Mouse (Mus musculus): ENCODE results near the gene Adipor2. TPM values are rescaled to one million over a fixed set of nuclear protein-coding genes. Genes with fewer than 3 reads are reported as not detected.

Gene Adipor2
- polyA plus RNA-seq, 1 experiment from 2014 or later, result 37.5 TPM

DNA sequence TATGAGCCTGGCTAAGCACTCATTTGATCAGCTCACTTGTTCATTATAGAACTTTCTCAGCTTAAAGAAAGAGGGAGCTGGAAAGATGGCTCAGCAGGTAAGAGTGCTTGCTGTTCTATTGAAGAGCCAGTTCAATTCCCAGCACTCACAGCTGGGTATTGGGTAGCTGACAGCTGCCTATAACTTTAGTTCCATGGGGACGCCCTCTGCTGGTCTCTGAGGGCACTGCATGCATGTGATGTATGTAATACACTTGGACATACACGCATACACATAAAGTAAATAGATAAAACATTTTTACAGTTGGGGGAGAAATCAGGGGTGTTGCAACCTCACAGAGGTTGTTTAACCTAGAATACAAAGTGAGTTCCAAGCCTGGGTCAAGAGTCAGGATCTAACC lies 98.1 kb downstream of the Adipor2 start:
- H3K9me3 ChIP-seq (ENCODE audit: control insufficient read depth, low read depth, low read length), result no peaks in the 10 kb centered on the region
- no peaks in the 10 kb centered on the region for H3K36me3 ChIP-seq (ENCODE audit: control insufficient read depth, insufficient read depth, low read length)
- WGBS, result 83% methylated on average over 2 of the region's 2 CpGs
- no peak for ATAC-seq (ENCODE audit: insufficient number of reproducible peaks, insufficient read depth, low FRiP score, low read depth)
- no peak overlapping the region for H3K27ac ChIP-seq (ENCODE audit: low read length)
- H3K4me2 ChIP-seq (replicated peaks; ENCODE audit: low read depth, low read length), result no peak overlapping the region
- H3K9ac ChIP-seq (replicated peaks; ENCODE audit: low read depth, low read length), result no peak overlapping the region
- no peak overlapping the region for H3K4me3 ChIP-seq (ENCODE audit: low read depth, low read length)
- H3K4me1 ChIP-seq (ENCODE audit: control insufficient read depth, insufficient read depth, low read length), result no peaks in the 10 kb centered on the region
- no peaks in the 10 kb centered on the region for H3K27me3 ChIP-seq (ENCODE audit: control insufficient read depth, insufficient read depth, low read length)

DNA sequence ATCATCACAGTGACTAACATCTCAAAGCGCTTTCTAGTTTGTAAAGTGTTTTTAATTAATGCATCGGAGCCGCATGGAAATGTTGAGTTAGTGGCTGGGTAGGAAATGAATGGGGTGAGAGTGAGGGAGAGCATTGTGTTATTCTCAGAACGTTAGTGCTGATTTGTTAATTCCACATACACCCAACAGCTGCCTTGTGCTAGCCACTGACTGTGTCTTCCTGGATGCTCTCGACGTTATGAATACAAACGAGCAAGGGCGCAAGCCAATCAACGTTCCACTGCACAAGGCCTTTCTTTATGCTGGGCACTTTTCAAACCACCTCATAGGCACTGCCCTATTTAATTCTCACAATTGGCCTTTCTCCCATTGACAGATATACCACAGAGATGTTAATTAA lies 98.8 kb downstream of the Adipor2 start:
- Histone ChIP-seq H3K36me3 (ENCODE audit: control insufficient read depth, insufficient read depth, low read length) (no peaks in the 10 kb centered on the region), H3K4me3 (ENCODE audit: low read depth, low read length) (no peak overlapping the region), H3K4me1 (ENCODE audit: control insufficient read depth, insufficient read depth, low read length) (no peaks in the 10 kb centered on the region), H3K27ac (ENCODE audit: low read length) (no peak overlapping the region), H3K4me2 (replicated peaks; ENCODE audit: low read depth, low read length) (no peak overlapping the region), H3K9ac (replicated peaks; ENCODE audit: low read depth, low read length) (no peak overlapping the region), H3K27me3 (ENCODE audit: control insufficient read depth, insufficient read depth, low read length) (no peaks in the 10 kb centered on the region), H3K9me3 (ENCODE audit: control insufficient read depth, low read depth, low read length) (no peaks in the 10 kb centered on the region)
- 87% methylated on average over 9 of the region's 9 CpGs for WGBS
- no peak for ATAC-seq (ENCODE audit: insufficient number of reproducible peaks, insufficient read depth, low FRiP score, low read depth)

DNA sequence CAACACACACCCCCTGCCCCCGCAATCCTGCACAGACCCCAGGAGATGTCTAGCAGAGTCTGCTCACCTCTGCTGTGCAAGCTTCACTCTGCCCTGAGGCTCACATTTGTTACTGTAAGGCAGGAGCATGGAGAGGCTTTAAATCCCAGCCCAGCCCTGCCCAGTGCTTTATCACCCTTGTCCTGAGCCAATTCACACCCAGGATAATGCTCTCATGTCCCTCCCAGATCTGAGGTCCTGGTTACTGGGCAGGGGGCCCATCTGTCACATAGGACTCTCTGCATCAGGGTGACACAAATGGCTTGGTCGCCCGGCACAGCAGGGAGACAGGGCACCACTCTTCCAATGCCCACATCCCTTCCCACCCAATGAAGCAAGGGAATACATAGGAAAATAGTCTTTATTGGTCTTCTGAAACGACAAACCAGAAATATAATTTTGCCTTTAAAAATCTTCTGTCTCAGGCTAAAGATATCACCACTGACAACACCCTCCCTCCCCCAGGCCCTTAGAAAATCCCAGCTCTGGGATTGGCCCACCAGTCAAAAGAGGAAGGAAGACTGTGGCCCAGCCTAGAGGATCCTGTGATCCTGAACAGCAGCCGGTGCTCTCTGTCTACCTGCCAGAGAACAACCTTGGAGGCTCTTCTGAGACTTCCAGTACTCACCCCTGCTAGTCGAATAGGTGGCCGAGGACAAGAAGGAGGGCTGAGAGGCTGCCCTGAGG lies 102.6 kb downstream of the Adipor2 start:
- no peak overlapping the region for H3K4me3 ChIP-seq (ENCODE audit: low read depth, low read length)

DNA sequence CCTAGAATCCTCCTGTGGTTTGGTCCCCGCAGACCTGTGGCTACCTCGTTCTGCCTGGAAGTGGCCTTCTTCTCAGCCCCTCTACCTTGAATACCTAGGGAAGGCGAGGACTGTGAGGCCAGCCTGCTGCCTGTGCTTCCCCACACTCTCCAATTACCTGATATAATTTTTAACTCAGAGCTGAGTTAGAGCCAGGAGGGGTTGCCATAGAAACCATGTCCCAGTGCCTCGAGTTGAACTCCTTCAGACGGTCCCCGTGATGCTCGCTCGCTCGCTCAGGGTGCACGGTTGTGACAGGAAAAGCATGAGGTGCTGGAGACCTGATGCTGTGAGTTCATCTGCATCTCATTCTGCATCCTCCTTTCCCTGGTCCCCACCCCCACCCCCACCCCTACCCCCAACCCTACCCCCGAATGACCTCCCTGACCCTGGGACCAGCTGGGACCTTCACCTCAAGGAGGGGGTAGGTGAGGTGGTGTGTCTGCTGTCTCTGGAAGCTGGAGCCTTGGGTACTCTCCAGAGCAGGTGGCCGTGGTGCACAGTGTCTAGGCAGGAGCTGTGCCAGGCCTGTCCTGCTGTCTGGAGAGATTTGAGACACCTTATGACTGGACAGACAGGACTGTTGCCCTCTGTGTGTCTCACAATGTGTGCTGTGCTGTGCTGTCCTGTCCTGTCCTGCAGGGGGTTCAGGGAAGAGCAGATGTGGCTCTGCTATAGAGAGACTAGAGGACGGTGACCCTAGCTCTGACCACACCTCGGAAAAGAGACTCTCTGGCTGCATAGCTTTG lies 103.7 kb downstream of the Adipor2 start:
- 48% methylated on average over 14 of the region's 14 CpGs for WGBS
- H3K27ac ChIP-seq (ENCODE audit: low read length), result no peak overlapping the region
- H3K4me1 ChIP-seq (ENCODE audit: control insufficient read depth, insufficient read depth, low read length), result no peaks in the 10 kb centered on the region
- no peaks in the 10 kb centered on the region for H3K9me3 ChIP-seq (ENCODE audit: control insufficient read depth, low read depth, low read length)
- no peak for ATAC-seq (ENCODE audit: insufficient number of reproducible peaks, insufficient read depth, low FRiP score, low read depth)
- H3K36me3 ChIP-seq (ENCODE audit: control insufficient read depth, insufficient read depth, low read length), result no peaks in the 10 kb centered on the region
- H3K9ac ChIP-seq (replicated peaks; ENCODE audit: low read depth, low read length), result no peak overlapping the region
- no peak overlapping the region for H3K4me3 ChIP-seq (ENCODE audit: low read depth, low read length)
- H3K4me2 ChIP-seq (replicated peaks; ENCODE audit: low read depth, low read length), result no peak overlapping the region
- H3K27me3 ChIP-seq (ENCODE audit: control insufficient read depth, insufficient read depth, low read length), result no peaks in the 10 kb centered on the region

More for the DNA sequence above, 102.6 kb downstream of the Adipor2 start:
- Histone ChIP-seq H3K9ac (replicated peaks; ENCODE audit: low read depth, low read length) (no peak overlapping the region), H3K9me3 (ENCODE audit: control insufficient read depth, low read depth, low read length) (no peaks in the 10 kb centered on the region), H3K4me1 (ENCODE audit: control insufficient read depth, insufficient read depth, low read length) (no peaks in the 10 kb centered on the region), H3K4me2 (replicated peaks; ENCODE audit: low read depth, low read length) (no peak overlapping the region), H3K36me3 (ENCODE audit: control insufficient read depth, insufficient read depth, low read length) (no peaks in the 10 kb centered on the region), H3K27me3 (ENCODE audit: control insufficient read depth, insufficient read depth, low read length) (no peaks in the 10 kb centered on the region), H3K27ac (ENCODE audit: low read length) (no peak overlapping the region)
- ATAC-seq (ENCODE audit: insufficient number of reproducible peaks, insufficient read depth, low FRiP score, low read depth), result no peak
- WGBS, result 39% methylated on average over 7 of the region's 7 CpGs

DNA sequence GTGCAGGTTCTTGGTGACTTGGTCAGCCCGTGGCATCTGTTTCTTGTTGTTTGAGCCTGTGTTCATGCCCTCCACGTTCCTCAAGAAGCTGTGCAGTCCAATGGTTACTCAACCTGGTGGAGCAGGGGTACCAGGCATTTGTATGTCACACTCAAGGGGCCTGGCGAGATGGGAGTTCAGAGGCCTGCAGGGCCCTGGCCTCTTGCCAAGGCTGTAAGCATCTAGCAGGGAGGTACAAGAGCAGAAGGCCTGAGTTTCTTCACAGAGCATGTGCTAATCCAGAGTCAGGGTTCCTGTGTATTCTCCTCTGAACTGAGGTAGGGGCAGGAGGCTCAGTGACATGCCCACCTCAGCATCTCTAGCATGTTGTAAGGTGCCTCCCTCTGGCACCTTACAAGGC lies 104.4 kb downstream of the Adipor2 start:
- Histone ChIP-seq H3K36me3 (ENCODE audit: control insufficient read depth, insufficient read depth, low read length) (no peaks in the 10 kb centered on the region), H3K27me3 (ENCODE audit: control insufficient read depth, insufficient read depth, low read length) (no peaks in the 10 kb centered on the region), H3K9ac (replicated peaks; ENCODE audit: low read depth, low read length) (no peak overlapping the region), H3K4me2 (replicated peaks; ENCODE audit: low read depth, low read length) (no peak overlapping the region), H3K27ac (ENCODE audit: low read length) (no peak overlapping the region), H3K4me1 (ENCODE audit: control insufficient read depth, insufficient read depth, low read length) (no peaks in the 10 kb centered on the region), H3K9me3 (ENCODE audit: control insufficient read depth, low read depth, low read length) (no peaks in the 10 kb centered on the region), H3K4me3 (ENCODE audit: low read depth, low read length) (no peak overlapping the region)
- ATAC-seq (ENCODE audit: insufficient number of reproducible peaks, insufficient read depth, low FRiP score, low read depth), result no peak
- WGBS, result 60% methylated on average over 3 of the region's 3 CpGs

DNA sequence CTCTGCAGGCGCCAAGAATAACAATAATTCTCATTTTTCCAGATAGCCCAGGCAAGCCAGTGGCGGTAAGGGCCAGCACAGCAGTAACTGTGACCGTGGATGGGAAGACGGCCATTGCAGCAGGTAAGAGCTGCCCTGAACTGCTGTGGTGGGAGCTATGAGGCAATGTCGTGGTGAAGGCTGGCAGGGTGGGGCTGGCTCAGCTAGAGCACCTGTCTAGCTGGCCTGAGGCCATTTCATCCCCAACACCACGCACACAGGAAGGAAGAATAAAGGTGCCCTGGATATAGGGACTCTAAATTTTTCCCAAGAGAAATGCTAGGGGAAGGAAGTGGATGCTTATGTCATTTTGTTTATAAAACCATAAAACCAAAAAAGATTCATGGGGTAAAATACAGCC lies 105.1 kb downstream of the Adipor2 start:
- H3K36me3 ChIP-seq (ENCODE audit: control insufficient read depth, insufficient read depth, low read length), result no peaks in the 10 kb centered on the region
- no peaks in the 10 kb centered on the region for H3K4me1 ChIP-seq (ENCODE audit: control insufficient read depth, insufficient read depth, low read length)
- no peaks in the 10 kb centered on the region for H3K27me3 ChIP-seq (ENCODE audit: control insufficient read depth, insufficient read depth, low read length)
- H3K9ac ChIP-seq (replicated peaks; ENCODE audit: low read depth, low read length), result no peak overlapping the region
- H3K4me2 ChIP-seq (replicated peaks; ENCODE audit: low read depth, low read length), result no peak overlapping the region
- H3K4me3 ChIP-seq (ENCODE audit: low read depth, low read length), result no peak overlapping the region
- no peaks in the 10 kb centered on the region for H3K9me3 ChIP-seq (ENCODE audit: control insufficient read depth, low read depth, low read length)
- 80% methylated on average over 6 of the region's 6 CpGs for WGBS
- no peak overlapping the region for H3K27ac ChIP-seq (ENCODE audit: low read length)
- ATAC-seq (ENCODE audit: insufficient number of reproducible peaks, insufficient read depth, low FRiP score, low read depth), result no peak

DNA sequence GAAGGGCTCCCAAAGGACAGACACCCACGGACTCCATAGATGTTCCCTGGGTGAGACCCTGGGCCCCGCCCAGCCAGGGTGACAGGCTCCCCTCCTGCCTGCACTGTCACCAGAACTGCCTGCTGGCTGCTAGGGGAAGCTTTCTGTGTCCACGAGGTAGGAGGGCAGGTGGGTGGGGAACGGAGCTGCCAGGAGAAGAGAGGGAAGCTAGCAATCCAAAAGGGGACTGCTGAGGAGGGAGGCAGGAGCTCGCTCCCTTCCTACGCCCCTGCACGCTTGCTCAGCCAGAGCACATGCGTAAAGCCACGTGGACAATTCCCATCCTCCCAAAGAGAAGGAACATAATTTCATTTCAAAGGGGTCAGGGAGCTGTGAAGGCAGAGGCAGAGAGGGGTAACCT lies 107.3 kb downstream of the Adipor2 start:
- Histone ChIP-seq H3K9me3 (ENCODE audit: control insufficient read depth, low read depth, low read length) (no peaks in the 10 kb centered on the region), H3K4me2 (replicated peaks; ENCODE audit: low read depth, low read length) (no peak overlapping the region), H3K36me3 (ENCODE audit: control insufficient read depth, insufficient read depth, low read length) (no peaks in the 10 kb centered on the region), H3K4me3 (ENCODE audit: low read depth, low read length) (no peak overlapping the region), H3K27me3 (ENCODE audit: control insufficient read depth, insufficient read depth, low read length) (no peaks in the 10 kb centered on the region), H3K27ac (ENCODE audit: low read length) (no peak overlapping the region), H3K9ac (replicated peaks; ENCODE audit: low read depth, low read length) (no peak overlapping the region), H3K4me1 (ENCODE audit: control insufficient read depth, insufficient read depth, low read length) (no peaks in the 10 kb centered on the region)
- 47% methylated on average over 9 of the region's 9 CpGs for WGBS
- no peak for ATAC-seq (ENCODE audit: insufficient number of reproducible peaks, insufficient read depth, low FRiP score, low read depth)

DNA sequence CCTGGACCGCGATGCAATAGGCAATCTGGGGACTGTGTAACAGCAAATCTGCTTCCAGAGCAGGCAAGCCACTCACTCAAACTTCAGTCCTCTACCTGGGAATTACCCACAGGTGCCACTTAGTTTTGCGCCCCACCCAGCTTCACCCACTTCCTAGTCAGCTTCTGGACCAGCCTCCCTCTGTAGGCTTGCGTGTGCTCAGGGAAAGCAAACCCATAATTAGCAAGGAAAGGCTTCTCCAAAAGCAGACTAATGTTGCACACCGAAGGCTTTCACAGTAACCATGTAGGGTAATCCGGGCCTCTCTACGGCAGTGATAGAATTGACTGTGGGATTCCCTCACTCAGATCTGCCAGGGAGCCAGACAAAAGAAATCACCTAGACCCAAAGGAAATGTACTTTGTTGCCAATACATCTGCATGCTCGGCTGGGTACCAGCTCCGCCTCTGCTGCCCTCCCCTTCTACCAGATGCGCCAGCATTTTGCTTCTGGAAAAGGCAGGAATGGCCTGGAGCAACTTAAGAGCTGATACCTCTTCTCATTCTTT lies 109.6 kb downstream of the Adipor2 start:
- H3K9me3 ChIP-seq (ENCODE audit: control insufficient read depth, low read depth, low read length), result no peaks in the 10 kb centered on the region
- H3K36me3 ChIP-seq (ENCODE audit: control insufficient read depth, insufficient read depth, low read length), result no peaks in the 10 kb centered on the region
- no peaks in the 10 kb centered on the region for H3K4me1 ChIP-seq (ENCODE audit: control insufficient read depth, insufficient read depth, low read length)
- ATAC-seq (ENCODE audit: insufficient number of reproducible peaks, insufficient read depth, low FRiP score, low read depth), result no peak
- no peak overlapping the region for H3K27ac ChIP-seq (ENCODE audit: low read length)
- WGBS, result 71% methylated on average over 10 of the region's 10 CpGs
- no peak overlapping the region for H3K4me3 ChIP-seq (ENCODE audit: low read depth, low read length)
- H3K9ac ChIP-seq (replicated peaks; ENCODE audit: low read depth, low read length), result no peak overlapping the region
- H3K27me3 ChIP-seq (ENCODE audit: control insufficient read depth, insufficient read depth, low read length), result no peaks in the 10 kb centered on the region
- H3K4me2 ChIP-seq (replicated peaks; ENCODE audit: low read depth, low read length), result no peak overlapping the region
